14 mouse cellular contexts compared by ENCODE assay signal in the genomic region with DNA sequence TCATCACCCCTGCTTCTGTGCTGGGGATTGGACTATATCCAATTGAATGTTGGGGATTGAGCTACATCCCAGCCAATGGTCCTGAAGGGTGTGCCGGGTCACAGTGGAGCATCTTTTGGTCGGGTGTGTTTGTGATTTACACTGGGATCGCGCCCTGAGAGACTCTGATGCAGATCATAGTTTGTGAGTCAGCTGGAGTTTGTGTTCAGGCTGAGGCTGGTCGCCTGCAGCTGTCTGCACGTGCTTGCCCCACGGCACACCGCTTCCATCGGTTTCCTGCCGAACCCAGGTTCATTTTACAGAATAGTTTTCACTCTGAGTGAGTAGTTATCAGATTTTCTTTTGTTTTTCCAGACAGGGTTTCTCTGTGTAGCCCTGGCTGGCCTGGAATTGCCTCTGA. TPM values are rescaled to one million over a fixed set of nuclear protein-coding genes. Genes with fewer than 3 reads are reported as not detected.
DNase-seq lines count a peak whose midpoint lies in the region; ATAC-seq and TF ChIP-seq lines count a peak whose summit lies in the region.
"Had no signal": no experiment of that assay in that cellular context is flagged by ENCODE, and none has a peak within 500 bp of the region (broad histone marks: within the 10 kb centered on the region; RNA-seq: fewer than 3 reads in every experiment).

No protein-coding gene starts in this region.

- peak; percentile 35 to 42 for DNase-seq in cerebellum, postnatal 25 days
- DNase-seq in cerebellum, adult 9-10 months: no peak
- no peak for DNase-seq in hindbrain, embryonic 10.5 days (ENCODE audit: low spot score)
- DNase-seq in adrenal gland, adult 2 months: no peak
- DNase-seq: cerebellum, adult 9-11 months; forebrain, postnatal 0 days; lung, postnatal 14 days; right cerebral cortex, adult 18-20 months had no signal

- H3K9ac ChIP-seq in hindbrain, embryonic 13.5 days: peak overlapping the region; percentile 19; the same call in 1 of the 2 replicates
- H3K9ac ChIP-seq in embryonic facial prominence, embryonic 12.5 days: no peak overlapping the region
- H3K9ac ChIP-seq: forebrain, postnatal 0 days; liver, embryonic 14.5 days had no signal

- 81% methylated on average over 10 of the region's 10 CpGs for WGBS in hindbrain, embryonic 13.5 days
- WGBS in hindbrain, embryonic 10.5 days: 77% methylated on average over 10 of the region's 10 CpGs
- 53% methylated on average over 10 of the region's 10 CpGs for WGBS in embryonic facial prominence, embryonic 12.5 days

- H3K4me1 ChIP-seq in hindbrain, embryonic 13.5 days (replicated peaks): peaks cover 82% of the 10 kb centered on the region
- peaks cover 74% of the 10 kb centered on the region for H3K4me1 ChIP-seq in hindbrain, embryonic 10.5 days (replicated peaks)
- H3K4me1 ChIP-seq in embryonic facial prominence, embryonic 12.5 days: peaks cover 81% of the 10 kb centered on the region

- H3K4me2 ChIP-seq in hindbrain, embryonic 13.5 days: no peak overlapping the region
- no peak overlapping the region for H3K4me2 ChIP-seq in embryonic facial prominence, embryonic 12.5 days (replicated peaks)
- peak overlapping the region; percentile 2 for H3K4me2 ChIP-seq in myocyte (ENCODE audit: low read depth)

- no peaks in the 10 kb centered on the region for H3K27me3 ChIP-seq in hindbrain, embryonic 13.5 days
- H3K27me3 ChIP-seq in hindbrain, embryonic 10.5 days (ENCODE audit: insufficient read depth, poor library complexity, severe bottlenecking): no peaks in the 10 kb centered on the region
- H3K27me3 ChIP-seq in embryonic facial prominence, embryonic 12.5 days: no peaks in the 10 kb centered on the region
- no peaks in the 10 kb centered on the region for H3K27me3 ChIP-seq in myocyte (ENCODE audit: control insufficient read depth, insufficient read depth, insufficient read length)

- H3ac ChIP-seq in myocyte (ENCODE audit: control insufficient read depth, insufficient read length): no peak overlapping the region

- no peak for ATAC-seq in hindbrain, embryonic 13.5 days (ENCODE audit: low FRiP score)
- no peak for ATAC-seq in embryonic facial prominence, embryonic 12.5 days (ENCODE audit: insufficient number of reproducible peaks, insufficient read depth, low FRiP score, low TSS enrichment)
- no peak for ATAC-seq in granulocyte monocyte progenitor cell, adult 5-6 weeks (replicated peaks; ENCODE audit: poor library complexity, severe bottlenecking)
- ATAC-seq: forebrain, postnatal 0 days had no signal

- no peak for TF ChIP-seq POLR2A in myocyte (IDR thresholded peaks at IDR 0.05; ENCODE audit: insufficient read length, low read depth)

- peaks cover 27% of the 10 kb centered on the region for H3K36me3 ChIP-seq in hindbrain, embryonic 13.5 days
- H3K36me3 ChIP-seq in hindbrain, embryonic 10.5 days: peaks cover 27% of the 10 kb centered on the region
- H3K36me3 ChIP-seq in embryonic facial prominence, embryonic 12.5 days: peaks cover 4% of the 10 kb centered on the region; the same call in 1 of the 2 replicates
- peaks cover 13% of the 10 kb centered on the region for H3K36me3 ChIP-seq in myocyte (ENCODE audit: control insufficient read depth, insufficient read depth)

- no peaks in the 10 kb centered on the region for H3K9me3 ChIP-seq in hindbrain, embryonic 13.5 days
- H3K9me3 ChIP-seq in hindbrain, embryonic 10.5 days: no peaks in the 10 kb centered on the region
- no peaks in the 10 kb centered on the region for H3K9me3 ChIP-seq in embryonic facial prominence, embryonic 12.5 days
- H3K9me3 ChIP-seq: midbrain, embryonic 10.5 days had no signal

- H3K27ac ChIP-seq in hindbrain, embryonic 13.5 days: peak overlapping the region; percentile 13; the same call in 1 of the 2 replicates
- H3K27ac ChIP-seq in hindbrain, embryonic 10.5 days: no peak overlapping the region
- H3K27ac ChIP-seq in embryonic facial prominence, embryonic 12.5 days: peak overlapping the region; percentile 57; the same call in 1 of the 2 replicates
- H3K27ac ChIP-seq: liver, embryonic 14.5 days; midbrain, embryonic 10.5 days had no signal

- no peak overlapping the region for H3K4me3 ChIP-seq in hindbrain, embryonic 13.5 days
- H3K4me3 ChIP-seq in hindbrain, embryonic 10.5 days: no peak overlapping the region
- no peak overlapping the region for H3K4me3 ChIP-seq in embryonic facial prominence, embryonic 12.5 days
- H3K4me3 ChIP-seq in myocyte: no peak overlapping the region
- H3K4me3 ChIP-seq: midbrain, embryonic 10.5 days had no signal

- H3K79me2 ChIP-seq in myocyte (ENCODE audit: control insufficient read depth, insufficient read depth): peaks cover 72% of the 10 kb centered on the region

TF ChIP-seq in myocyte, 11 proteins besides CTCF, POLR2A, EP300 and RAD21:
- TF ChIP-seq USF1 (IDR thresholded peaks at IDR 0.05; ENCODE audit: low read depth) (no peak), MAX (IDR thresholded peaks at IDR 0.05; ENCODE audit: low read depth) (no peak), CEBPB (IDR thresholded peaks at IDR 0.05; ENCODE audit: insufficient read depth, poor library complexity, severe bottlenecking) (no peak), E2F4 (IDR thresholded peaks at IDR 0.05; ENCODE audit: insufficient read depth) (no peak), MYOG (IDR thresholded peaks at IDR 0.05; ENCODE audit: control insufficient read depth in 1 of 3, insufficient read depth in 1 of 3, insufficient read length in 2 of 3, low read depth in 2 of 3) (peak in 2 of 3 experiments; percentile 69 to 78), MYOD1 (IDR thresholded peaks at IDR 0.05; ENCODE audit: control insufficient read depth in 1 of 3, insufficient read length in 2 of 3, low read depth in 2 of 3) (peak in 2 of 3 experiments; percentile 55 to 66), TCF12 (IDR thresholded peaks at IDR 0.05; ENCODE audit: insufficient read depth, poor library complexity, severe bottlenecking) (peak; percentile 3), POLR2AphosphoS2 (IDR thresholded peaks at IDR 0.05; ENCODE audit: insufficient read length, low read depth) (no peak), REST (IDR thresholded peaks at IDR 0.05; ENCODE audit: insufficient read depth, insufficient read length) (no peak), TCF3 (IDR thresholded peaks at IDR 0.05; ENCODE audit: insufficient read length, low read depth) (no peak), SRF (IDR thresholded peaks at IDR 0.05; ENCODE audit: control insufficient read depth, insufficient read length, low read depth) (no peak)

RNA-seq across cellular contexts. Expression of gene Sec14l1, which starts 9.6 kb away (rescaled TPM):
- polyA plus RNA-seq in hindbrain, embryonic 13.5 days (2015; fragmentation: Nextera tagmentation; extraction: Ambion mirVana): 63.3 and 65.9 TPM in 2 replicates
- polyA plus RNA-seq in hindbrain, embryonic 10.5 days (2016; fragmentation: Nextera tagmentation; extraction: Ambion mirVana): 57.0 and 58.2 TPM in 2 replicates
- 55.6 and 61.0 TPM in 2 replicates for polyA plus RNA-seq in embryonic facial prominence, embryonic 12.5 days (2016; fragmentation: Nextera tagmentation; extraction: Ambion mirVana)
- 84.8 TPM for polyA plus RNA-seq in myocyte (2012; fragmentation: generic; extraction: Trizol)
- 10.8 and 13.3 TPM in 2 replicates for total RNA-seq in granulocyte monocyte progenitor cell, adult 5-6 weeks (2014; fragmentation: Nextera tagmentation)
- total RNA-seq in granulocyte monocyte progenitor cell, adult 5-6 weeks (2017): 9.8 and 12.8 TPM in 2 replicates
- 100 to 1,000 TPM; 117 to 175 TPM for total RNA-seq in adrenal gland, adult 2 months (2021)
- polyA plus RNA-seq in adrenal gland, adult 2 months (2012; rRNA removed): 140 and 161 TPM in 2 replicates

Comparison
In these comparisons a context has a peak if more than half of its experiments do, and no peak if none do; other contexts are left out.
1. DNase-seq: peak in cerebellum, postnatal 25 days (2 of 2); none in cerebellum, adult 9-10 months (single experiment), hindbrain, embryonic 10.5 days (single experiment) and adrenal gland, adult 2 months (single experiment).